Mouse (Mus musculus) liver, embryonic 12.5 days (tissue): ENCODE data around the gene Sephs2. TPM values are rescaled to one million over a fixed set of nuclear protein-coding genes. Genes with fewer than 3 reads are reported as not detected.
A peak's percentile ranks its signal among the peaks of the same experiment; 100 is the strongest.

Experiments used
- ATAC-seq: fragments of 200-750 bp; cut with Nextera tagmentation; 2 replicates; pipeline ENCODE4 v1.8.0; 2017; ENCODE audit warnings: moderate number of reproducible peaks, mild to moderate bottlenecking, moderate library complexity
- H3K27ac ChIP-seq: fragments of 300-500 bp; sonication (generic); 2 replicates; pipeline ENCODE4 v1.5.1; 2016; ENCODE audit warnings: mild to moderate bottlenecking
- H3K27me3 ChIP-seq: fragments of 300-500 bp; sonication (generic); replicated peaks from 2 replicates; pipeline ENCODE4 v1.6.1; 2016; ENCODE audit warnings: mild to moderate bottlenecking, moderate library complexity
- H3K36me3 ChIP-seq: fragments of 300-500 bp; sonication (generic); 2 replicates; pipeline ENCODE4 v1.6.1; 2016; ENCODE audit warnings: mild to moderate bottlenecking, moderate library complexity
- H3K4me1 ChIP-seq: fragments of 300-500 bp; sonication (generic); 2 replicates; pipeline ENCODE4 v1.6.1; 2016
- H3K4me2 ChIP-seq: fragments of 300-500 bp; sonication (generic); 2 replicates; pipeline ENCODE4 v1.6.1; 2016; ENCODE audit warnings: mild to moderate bottlenecking, moderate library complexity
- H3K4me3 ChIP-seq: fragments of 300-500 bp; sonication (generic); 2 replicates; pipeline ENCODE4 v1.5.1; 2016; ENCODE audit warnings: mild to moderate bottlenecking, moderate library complexity
- H3K9ac ChIP-seq: fragments of 300-500 bp; sonication (generic); 2 replicates; pipeline ENCODE4 v1.6.1; 2016; ENCODE audit warnings: mild to moderate bottlenecking, moderate library complexity
- H3K9me3 ChIP-seq: fragments of 300-500 bp; sonication (generic); replicated peaks from 2 replicates; pipeline ENCODE4 v1.6.1; 2016; ENCODE audit warnings: mild to moderate bottlenecking, moderate library complexity
- WGBS: fragments of 180-500 bp; shearing (Covaris S2); methylation state at CpG from one replicate; pipeline ENCODE4 v1.1.7; 2016; ENCODE audit not compliant: insufficient replicate concordance; 5-methylcytosine and 5-hydroxymethylcytosine counted together
- polyA plus RNA-seq: library from polyadenylated mRNA; unstranded; fragments of >200 nt; fragmentation: Nextera tagmentation; extraction: Ambion mirVana; gene quantifications from 2 replicates; pipeline ENCODE4 v1.2.1, GENCODE M21; 2016

The Sephs2 gene
- polyA plus RNA-seq, result 170 and 172 TPM in 2 replicates

GRCm38 (mm10) chr7:127273925-127274789 is at the start of gene Sephs2:
Gene Sephs2, minus strand, starts transcription at chr7:127274055.
- peak within 1 kb of the TSS; percentile 90 for H3K27ac ChIP-seq
- peak; percentile 84 for ATAC-seq
- peak within 1 kb of the TSS; percentile 97 for H3K9ac ChIP-seq
- no peaks in the 10 kb centered on the region; the same call in 1 of the 2 replicates for H3K9me3 ChIP-seq
- H3K36me3 ChIP-seq, result peaks cover 37% of the 10 kb centered on the region
- H3K4me1 ChIP-seq, result peaks cover 60% of the 10 kb centered on the region
- no peaks in the 10 kb centered on the region for H3K27me3 ChIP-seq
- WGBS, result 5% methylated on average over 39 of the region's 39 CpGs
- H3K4me2 ChIP-seq, result peak within 1 kb of the TSS; percentile 95
- peak within 1 kb of the TSS; percentile 96 for H3K4me3 ChIP-seq

DNA sequence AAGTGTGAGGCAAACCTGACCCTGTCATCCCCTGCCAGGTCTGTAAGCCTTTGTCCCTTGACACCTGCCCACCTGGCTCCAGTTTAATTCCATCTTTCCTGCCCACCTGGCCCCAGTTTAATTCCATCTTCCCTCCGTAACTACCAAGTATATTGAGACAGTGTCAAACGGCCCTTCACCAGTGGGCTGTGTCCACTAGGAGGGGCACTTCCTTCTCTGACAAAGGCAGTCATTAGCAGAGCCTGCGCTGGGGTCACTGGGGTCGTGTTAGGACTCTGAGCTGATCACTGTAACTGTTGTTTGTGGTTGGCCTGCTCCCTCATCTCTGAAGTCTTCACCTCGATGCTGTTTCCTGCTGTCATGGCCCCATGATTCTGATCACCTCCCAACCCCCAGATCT is 48.2 kb upstream of the Sephs2 start:
- no peak overlapping the region for H3K27ac ChIP-seq
- no peaks in the 10 kb centered on the region for H3K9me3 ChIP-seq
- no peaks in the 10 kb centered on the region for H3K4me1 ChIP-seq
- no peak overlapping the region for H3K4me3 ChIP-seq
- H3K27me3 ChIP-seq, result no peaks in the 10 kb centered on the region
- H3K36me3 ChIP-seq, result no peaks in the 10 kb centered on the region
- WGBS, result 45% methylated on average over 5 of the region's 5 CpGs
- H3K4me2 ChIP-seq, result no peak overlapping the region
- ATAC-seq, result no peak
- H3K9ac ChIP-seq, result no peak overlapping the region

DNA sequence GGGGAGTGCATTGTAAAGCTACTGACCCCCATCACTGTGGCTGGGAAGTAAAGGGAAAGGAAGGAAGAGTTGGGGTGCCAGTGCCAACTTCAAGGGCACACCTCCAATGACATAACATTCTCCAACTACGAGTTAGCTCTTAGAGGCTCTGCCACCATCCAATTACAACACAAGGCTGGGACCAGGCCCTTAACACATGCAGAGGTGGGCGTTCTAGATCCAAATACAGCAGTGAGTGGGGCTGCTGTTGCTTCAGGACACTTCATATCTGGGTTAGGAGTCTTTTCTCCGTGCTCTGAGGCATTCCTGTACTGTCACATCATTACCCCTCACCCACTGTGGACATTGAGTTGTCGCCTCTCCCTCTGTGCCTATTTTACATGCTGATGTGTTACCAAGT is 47.3 kb upstream of the Sephs2 start:
- Histone ChIP-seq H3K9ac (no peak overlapping the region), H3K36me3 (no peaks in the 10 kb centered on the region), H3K9me3 (no peaks in the 10 kb centered on the region), H3K27ac (no peak overlapping the region), H3K4me3 (no peak overlapping the region), H3K27me3 (no peaks in the 10 kb centered on the region), H3K4me2 (no peak overlapping the region), H3K4me1 (no peaks in the 10 kb centered on the region)
- no peak for ATAC-seq
- 48% methylated on average over 4 of the region's 4 CpGs for WGBS

- H3K4me3 ChIP-seq, result no peak overlapping the region
- no peak overlapping the region for H3K27ac ChIP-seq
Observed at GRCm38 (mm10) chr7:127313912-127314311, 40.1 kb upstream of the Sephs2 start.

DNA sequence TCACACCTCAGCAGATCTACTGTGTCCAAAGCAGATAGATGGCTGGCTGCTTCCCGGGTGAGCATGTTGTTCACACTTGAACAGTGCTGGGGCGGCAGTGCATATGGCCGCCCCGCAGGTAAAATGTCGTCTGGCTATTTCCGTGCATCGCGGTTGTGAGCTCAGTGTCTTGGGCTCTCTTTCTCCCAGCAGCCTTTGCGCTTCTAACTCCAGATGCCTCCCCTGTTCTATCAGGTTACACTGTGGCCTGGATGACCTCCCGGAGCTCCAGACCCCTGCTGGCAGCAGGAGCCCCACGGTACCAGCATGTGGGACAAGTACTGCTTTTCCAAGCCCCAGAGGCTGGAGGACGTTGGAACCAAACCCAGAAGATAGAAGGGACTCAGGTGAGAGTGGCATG is 36.1 kb upstream of the Sephs2 start:
- WGBS, result 69% methylated on average over 12 of the region's 12 CpGs
- Histone ChIP-seq H3K27me3 (no peaks in the 10 kb centered on the region), H3K9me3 (no peaks in the 10 kb centered on the region), H3K9ac (no peak overlapping the region), H3K4me1 (no peaks in the 10 kb centered on the region), H3K36me3 (no peaks in the 10 kb centered on the region), H3K4me2 (no peak overlapping the region), H3K27ac (no peak overlapping the region), H3K4me3 (no peak overlapping the region)
- ATAC-seq, result no peak

More at GRCm38 (mm10) chr7:127313912-127314311, 40.1 kb upstream of the Sephs2 start:
- ATAC-seq, result no peak
- Histone ChIP-seq H3K27me3 (no peaks in the 10 kb centered on the region), H3K9me3 (no peaks in the 10 kb centered on the region), H3K4me1 (no peaks in the 10 kb centered on the region), H3K4me2 (no peak overlapping the region), H3K36me3 (no peaks in the 10 kb centered on the region), H3K9ac (no peak overlapping the region)
- 36% methylated on average over 8 of the region's 8 CpGs for WGBS

DNA sequence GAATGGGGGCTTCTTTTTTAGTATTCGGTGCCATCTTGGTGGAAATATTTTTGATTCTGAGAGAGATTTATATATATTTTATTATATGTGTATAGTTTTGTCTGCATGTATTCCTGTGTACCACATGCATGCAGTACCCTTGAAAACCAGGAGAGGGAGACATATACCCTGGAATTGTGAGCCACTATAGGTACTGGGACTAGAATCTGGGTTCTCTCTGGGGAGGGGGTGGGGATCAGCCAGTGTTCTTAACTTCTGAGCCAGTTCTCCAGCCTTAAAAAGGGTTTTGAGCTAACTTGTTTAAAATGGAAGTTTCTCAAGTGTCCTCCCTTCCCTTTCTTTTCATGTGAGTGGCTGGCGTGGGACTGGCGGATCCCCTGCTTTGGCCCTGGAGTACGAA is 35.0 kb upstream of the Sephs2 start:
- no peaks in the 10 kb centered on the region for H3K9me3 ChIP-seq
- WGBS, result 73% methylated on average over 4 of the region's 4 CpGs
- no peak for ATAC-seq

GRCm38 (mm10) chr7:127308431-127308830 is 34.6 kb upstream of the Sephs2 start:
- Histone ChIP-seq H3K27ac (no peak overlapping the region), H3K4me3 (no peak overlapping the region), H3K9me3 (no peaks in the 10 kb centered on the region), H3K36me3 (no peaks in the 10 kb centered on the region), H3K27me3 (no peaks in the 10 kb centered on the region), H3K4me1 (no peaks in the 10 kb centered on the region), H3K9ac (no peak overlapping the region), H3K4me2 (no peak overlapping the region)
- no peak for ATAC-seq
- WGBS, result 74% methylated on average over 2 of the region's 2 CpGs

More for the DNA sequence above, 35.0 kb upstream of the Sephs2 start:
- H3K4me1 ChIP-seq, result no peaks in the 10 kb centered on the region
- H3K27me3 ChIP-seq, result no peaks in the 10 kb centered on the region
- H3K27ac ChIP-seq, result no peak overlapping the region
- H3K36me3 ChIP-seq, result no peaks in the 10 kb centered on the region
- no peak overlapping the region for H3K9ac ChIP-seq
- H3K4me2 ChIP-seq, result no peak overlapping the region
- no peak overlapping the region for H3K4me3 ChIP-seq

DNA sequence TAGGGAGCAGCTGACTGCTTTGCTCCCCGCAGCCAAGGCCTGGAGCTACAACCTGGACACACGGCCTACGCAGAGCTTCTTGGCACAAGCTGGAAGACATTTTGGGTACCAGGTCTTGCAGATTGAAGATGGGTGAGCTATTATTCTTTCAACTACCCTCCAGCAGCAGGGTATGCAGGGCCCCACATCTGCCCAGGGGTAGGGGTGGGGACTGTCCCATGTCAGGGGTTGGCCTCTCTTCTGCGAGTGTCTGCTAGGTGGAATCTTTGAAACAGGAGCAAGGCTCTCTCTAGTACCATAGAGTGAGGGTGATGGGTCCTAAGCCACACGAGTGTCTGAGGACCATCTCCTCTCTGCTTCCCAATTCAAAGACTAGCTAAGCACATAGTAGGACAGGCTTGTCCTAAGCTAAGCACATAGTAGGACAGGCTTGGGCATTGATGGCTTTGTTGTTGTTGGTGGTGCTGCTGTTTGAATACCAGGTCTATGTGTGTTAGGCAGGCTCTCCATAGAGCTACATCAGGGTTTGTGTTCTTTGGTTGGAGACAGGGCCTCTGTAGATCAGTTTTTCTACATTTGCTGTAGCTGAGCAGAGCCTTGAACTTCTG is 23.8 kb upstream of the Sephs2 start:
- no peak overlapping the region for H3K4me3 ChIP-seq

DNA sequence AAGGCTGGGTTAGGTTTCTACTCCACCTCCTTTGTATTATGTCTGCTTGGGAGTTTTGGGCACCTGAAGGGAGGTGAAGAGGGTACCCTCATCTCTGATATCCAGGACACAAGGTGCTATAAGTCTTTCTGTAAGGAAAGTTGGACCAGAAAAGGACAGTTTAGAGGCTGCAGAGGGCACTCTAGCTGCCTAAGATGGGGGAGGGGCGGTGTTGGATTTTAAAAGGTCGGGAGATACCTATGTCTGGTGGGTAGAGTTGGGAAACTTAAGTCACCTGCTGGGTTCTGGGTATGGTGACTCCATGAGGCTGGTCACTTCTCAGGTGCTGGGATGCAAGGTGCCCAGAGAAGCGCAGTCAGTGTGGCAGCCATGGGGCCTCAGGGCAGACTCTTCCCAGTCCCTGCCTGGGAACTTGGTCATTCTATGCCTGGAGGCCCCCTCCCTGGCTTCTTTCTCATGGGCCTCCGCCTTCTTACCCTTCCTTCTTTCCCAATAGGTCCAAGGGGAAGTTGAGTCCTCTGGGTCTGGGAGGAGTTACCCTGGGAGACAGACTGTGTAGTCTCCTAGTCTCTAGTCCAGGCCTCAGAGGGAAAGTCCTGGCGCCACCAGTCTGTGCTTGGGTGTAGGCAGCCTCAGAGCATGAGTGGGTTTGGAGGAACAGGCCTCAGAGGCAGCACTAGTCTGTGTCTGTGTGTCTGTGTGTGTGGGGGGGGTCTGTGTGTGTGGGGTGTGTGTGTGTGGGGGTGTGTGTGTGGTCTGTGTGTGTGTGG is 23.1 kb upstream of the Sephs2 start:
- Histone ChIP-seq H3K4me3 (peak overlapping the region; percentile 32), H3K27me3 (no peaks in the 10 kb centered on the region), H3K27ac (no peak overlapping the region), H3K9ac (no peak overlapping the region; the same call in 1 of the 2 replicates), H3K4me1 (peaks cover 19% of the 10 kb centered on the region), H3K36me3 (no peaks in the 10 kb centered on the region), H3K9me3 (no peaks in the 10 kb centered on the region), H3K4me2 (peak overlapping the region; percentile 51)
- 44% methylated on average over 5 of the region's 5 CpGs for WGBS
- ATAC-seq, result no peak

More for the DNA sequence above, 23.8 kb upstream of the Sephs2 start:
- no peaks in the 10 kb centered on the region for H3K27me3 ChIP-seq
- peak overlapping the region; percentile 51 for H3K4me2 ChIP-seq
- WGBS, result 71% methylated on average over 5 of the region's 5 CpGs
- no peak overlapping the region for H3K9ac ChIP-seq
- H3K4me1 ChIP-seq, result peaks cover 19% of the 10 kb centered on the region
- no peaks in the 10 kb centered on the region for H3K36me3 ChIP-seq
- H3K9me3 ChIP-seq, result no peaks in the 10 kb centered on the region
- no peak for ATAC-seq
- no peak overlapping the region for H3K27ac ChIP-seq

GRCm38 (mm10) chr7:127296098-127296497 is 22.2 kb upstream of the Sephs2 start, which contains the start of gene Itgal:
Gene Itgal, plus strand, starts transcription at chr7:127296260.
- Histone ChIP-seq H3K9ac (peak within 1 kb of the TSS; percentile 3; the same call in 1 of the 2 replicates), H3K27me3 (no peaks in the 10 kb centered on the region), H3K27ac (peak within 1 kb of the TSS; percentile 28; the same call in 1 of the 2 replicates), H3K4me2 (peak within 1 kb of the TSS; percentile 51), H3K36me3 (no peaks in the 10 kb centered on the region), H3K4me1 (peaks cover 19% of the 10 kb centered on the region), H3K9me3 (no peaks in the 10 kb centered on the region), H3K4me3 (peak within 1 kb of the TSS; percentile 32)
- 21% methylated on average over 11 of the region's 11 CpGs for WGBS
- no peak for ATAC-seq

GRCm38 (mm10) chr7:127290142-127290541 is 16.3 kb upstream of the Sephs2 start:
- H3K4me2 ChIP-seq, result no peak overlapping the region
- no peak overlapping the region for H3K4me3 ChIP-seq
- 37% methylated on average over 8 of the region's 8 CpGs for WGBS
- no peak for ATAC-seq
- no peaks in the 10 kb centered on the region; the same call in 1 of the 2 replicates for H3K36me3 ChIP-seq
- H3K27me3 ChIP-seq, result no peaks in the 10 kb centered on the region
- no peak overlapping the region for H3K9ac ChIP-seq
- no peaks in the 10 kb centered on the region for H3K9me3 ChIP-seq
- H3K4me1 ChIP-seq, result peaks cover 15% of the 10 kb centered on the region
- no peak overlapping the region for H3K27ac ChIP-seq
